Mouse (Mus musculus) hindbrain, embryonic 16.5 days (tissue): Measurements from ENCODE around the gene Uox. TPM values are rescaled to one million over a fixed set of nuclear protein-coding genes. Genes with fewer than 3 reads are reported as not detected.

Source experiments
- ATAC-seq: fragments of 200-750 bp; cut with Nextera tagmentation; 2 replicates; pipeline ENCODE4 v1.8.0; 2017; ENCODE audit warnings: moderate TSS enrichment, moderate library complexity
- H3K27ac ChIP-seq: fragments of 300-500 bp; sonication (generic); 2 replicates; pipeline ENCODE4 v1.5.1; 2014; ENCODE audit warnings: low read depth, mild to moderate bottlenecking, control low read depth, low read length, moderate library complexity
- H3K27me3 ChIP-seq: fragments of 300-500 bp; sonication (generic); replicated peaks from 2 replicates; pipeline ENCODE4 v1.6.1; 2014; ENCODE audit warnings: low read length; ENCODE audit not compliant: control insufficient read depth, insufficient read depth
- H3K36me3 ChIP-seq: fragments of 300-500 bp; sonication (generic); 2 replicates; pipeline ENCODE4 v1.6.1; 2014; ENCODE audit warnings: mild to moderate bottlenecking, low read length, moderate library complexity, mixed read lengths; ENCODE audit not compliant: control insufficient read depth, insufficient read depth
- H3K4me1 ChIP-seq: fragments of 300-500 bp; sonication (generic); 2 replicates; pipeline ENCODE4 v1.6.1; 2014; ENCODE audit warnings: low read depth, low read length; ENCODE audit not compliant: control insufficient read depth, insufficient read depth
- H3K4me2 ChIP-seq: fragments of 300-500 bp; sonication (generic); 2 replicates; pipeline ENCODE4 v1.6.1; 2014; ENCODE audit warnings: mild to moderate bottlenecking, low read length, control low read depth, moderate library complexity
- H3K4me3 ChIP-seq: fragments of 300-500 bp; sonication (generic); 2 replicates; pipeline ENCODE4 v1.5.1; 2014; ENCODE audit warnings: mild to moderate bottlenecking, low read length, control low read depth, moderate library complexity
- H3K9ac ChIP-seq: fragments of 300-500 bp; sonication (generic); 2 replicates; pipeline ENCODE4 v1.6.1; 2014; ENCODE audit warnings: low read depth, mild to moderate bottlenecking, control low read depth, low read length, moderate library complexity
- H3K9me3 ChIP-seq: fragments of 300-500 bp; sonication (generic); 2 replicates; pipeline ENCODE4 v1.6.1; 2014; ENCODE audit warnings: mild to moderate bottlenecking, low read length, moderate library complexity; ENCODE audit not compliant: control insufficient read depth
- WGBS: fragments of 180-500 bp; shearing (Covaris S2); extraction: QIAGEN DNeasy Blood & Tissue Kit; methylation state at CpG from one replicate; pipeline ENCODE4 v1.1.7; 2014; 5-methylcytosine and 5-hydroxymethylcytosine counted together
- polyA plus RNA-seq: library from polyadenylated mRNA; unstranded; fragments of >200 nt; fragmentation: Nextera tagmentation; extraction: Ambion mirVana; gene quantifications from 2 replicates; pipeline ENCODE4 v1.2.1, GENCODE M21; 2015

Uox gene
- polyA plus RNA-seq, 1 experiment from 2014 or later: not detected

DNA sequence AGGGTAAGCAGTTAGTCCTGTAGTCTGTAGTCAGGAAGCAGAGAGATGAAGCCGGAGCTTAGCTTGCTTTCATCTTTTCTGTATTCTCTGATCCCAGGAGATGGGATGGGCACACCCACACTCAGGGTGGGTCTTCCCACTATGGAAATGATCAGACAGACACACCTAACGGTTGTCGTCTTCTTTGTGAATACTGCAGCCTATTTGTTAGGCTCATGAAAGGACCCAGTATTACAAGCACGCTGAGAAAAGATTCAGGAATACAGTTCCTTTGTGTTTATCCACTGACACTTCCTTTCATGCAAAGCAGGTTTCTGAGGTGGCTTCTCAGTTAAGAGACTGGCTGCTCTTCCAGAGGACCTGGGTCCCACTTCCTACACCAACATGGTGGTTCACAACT lies 41.0 kb downstream of the Uox start:
- Histone ChIP-seq H3K36me3 (no peaks in the 10 kb centered on the region), H3K4me2 (no peak overlapping the region), H3K27me3 (no peaks in the 10 kb centered on the region), H3K27ac (no peak overlapping the region), H3K9ac (no peak overlapping the region), H3K4me3 (no peak overlapping the region), H3K9me3 (no peaks in the 10 kb centered on the region), H3K4me1 (peaks cover 4% of the 10 kb centered on the region; the same call in 1 of the 2 replicates)
- 65% methylated on average over 4 of the region's 4 CpGs for WGBS
- ATAC-seq: no peak

DNA sequence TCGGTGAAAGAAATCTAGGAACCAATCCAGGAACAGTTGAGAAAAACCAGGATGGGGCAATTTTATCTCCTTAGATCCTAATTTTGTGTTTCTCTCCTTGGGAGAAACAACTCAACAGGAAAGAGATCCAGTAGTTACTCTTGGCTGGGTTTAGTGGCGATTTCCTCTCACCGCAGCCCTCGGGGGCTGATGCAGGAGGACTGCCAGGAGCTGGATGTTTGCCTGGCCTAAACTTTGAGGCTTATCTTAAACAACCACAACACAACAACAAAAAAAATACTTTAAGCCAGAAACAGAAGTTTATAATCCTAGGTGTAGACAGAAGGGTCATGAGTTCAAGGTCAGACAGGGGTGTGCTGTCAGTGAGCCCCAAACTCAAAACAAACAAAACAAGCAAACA lies 41.6 kb downstream of the Uox start:
- peaks cover 4% of the 10 kb centered on the region; the same call in 1 of the 2 replicates for H3K4me1 ChIP-seq
- no peaks in the 10 kb centered on the region for H3K9me3 ChIP-seq
- no peak overlapping the region for H3K27ac ChIP-seq
- no peaks in the 10 kb centered on the region for H3K36me3 ChIP-seq
- no peak overlapping the region for H3K9ac ChIP-seq
- no peaks in the 10 kb centered on the region for H3K27me3 ChIP-seq
- no peak for ATAC-seq
- H3K4me2 ChIP-seq: no peak overlapping the region
- no peak overlapping the region for H3K4me3 ChIP-seq
- 73% methylated on average over 4 of the region's 4 CpGs for WGBS

GRCm38 (mm10) chr3:146615496-146615895 lies 45.3 kb downstream of the Uox start, which contains the start of gene Dnase2b:
TSS of gene Dnase2b (minus strand) at chr3:146615596.
- 93% methylated on average over 4 of the region's 4 CpGs for WGBS
- Histone ChIP-seq H3K27me3 (no peaks in the 10 kb centered on the region), H3K4me2 (no peak within 1 kb of the TSS), H3K36me3 (no peaks in the 10 kb centered on the region), H3K9me3 (no peaks in the 10 kb centered on the region), H3K4me1 (no peaks in the 10 kb centered on the region), H3K4me3 (no peak within 1 kb of the TSS), H3K27ac (no peak within 1 kb of the TSS), H3K9ac (no peak within 1 kb of the TSS)
- no peak for ATAC-seq

GRCm38 (mm10) chr3:146616533-146617283 lies 46.5 kb downstream of the Uox start:
- ATAC-seq: no peak
- Histone ChIP-seq H3K27ac (no peak overlapping the region), H3K36me3 (no peaks in the 10 kb centered on the region), H3K4me3 (no peak overlapping the region), H3K4me1 (no peaks in the 10 kb centered on the region), H3K4me2 (no peak overlapping the region), H3K27me3 (no peaks in the 10 kb centered on the region), H3K9ac (no peak overlapping the region), H3K9me3 (no peaks in the 10 kb centered on the region)
- WGBS: 83% methylated on average over 5 of the region's 5 CpGs

DNA sequence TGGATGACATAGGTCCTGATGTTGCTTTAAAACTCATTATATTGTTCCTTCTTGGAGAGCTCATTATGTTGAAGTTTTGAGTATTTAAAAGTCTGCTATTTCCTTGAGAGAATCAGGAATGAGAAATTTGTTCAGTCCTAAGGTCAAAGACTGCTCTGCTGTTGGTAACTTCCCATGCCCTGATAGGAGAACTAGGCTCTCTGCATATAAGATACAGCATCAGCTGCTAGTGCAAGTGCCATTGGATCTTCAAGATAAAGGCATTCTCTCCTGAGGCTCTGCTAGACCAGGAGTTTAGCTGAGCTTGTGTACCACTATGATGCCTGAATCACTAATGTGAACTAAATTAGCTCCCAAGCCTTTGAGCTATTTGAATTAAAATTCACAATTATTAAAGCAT lies 47.7 kb downstream of the Uox start:
- H3K9ac ChIP-seq: no peak overlapping the region
- H3K36me3 ChIP-seq: no peaks in the 10 kb centered on the region
- no peaks in the 10 kb centered on the region for H3K9me3 ChIP-seq
- H3K27me3 ChIP-seq: no peaks in the 10 kb centered on the region
- no peak overlapping the region for H3K4me3 ChIP-seq
- H3K27ac ChIP-seq: no peak overlapping the region
- H3K4me2 ChIP-seq: no peak overlapping the region
- no peak for ATAC-seq
- no peaks in the 10 kb centered on the region for H3K4me1 ChIP-seq

DNA sequence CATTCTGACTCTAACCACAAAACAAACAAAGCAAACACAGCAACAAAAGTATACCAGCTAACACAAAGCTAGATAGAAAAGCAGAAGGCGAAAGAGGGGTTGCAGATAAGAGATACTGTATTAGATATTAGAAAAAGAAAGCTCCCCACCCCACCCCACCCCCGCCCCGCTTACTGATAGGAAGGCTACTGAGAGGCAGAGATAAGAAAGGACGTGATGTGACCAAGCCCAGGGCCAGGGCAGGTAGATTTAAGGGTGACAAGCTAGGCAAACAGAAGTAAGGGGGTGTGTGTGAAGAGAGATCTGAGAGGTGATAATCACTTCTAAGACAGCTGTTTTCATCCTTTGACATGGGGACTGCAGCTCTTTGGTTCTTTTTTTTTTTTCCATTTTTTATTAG lies 48.1 kb downstream of the Uox start:
- Histone ChIP-seq H3K4me1 (no peaks in the 10 kb centered on the region), H3K27ac (no peak overlapping the region), H3K4me2 (no peak overlapping the region), H3K4me3 (no peak overlapping the region), H3K9me3 (no peaks in the 10 kb centered on the region), H3K36me3 (no peaks in the 10 kb centered on the region), H3K9ac (no peak overlapping the region), H3K27me3 (no peaks in the 10 kb centered on the region)
- WGBS: 82% methylated on average over 4 of the region's 4 CpGs
- no peak for ATAC-seq

DNA sequence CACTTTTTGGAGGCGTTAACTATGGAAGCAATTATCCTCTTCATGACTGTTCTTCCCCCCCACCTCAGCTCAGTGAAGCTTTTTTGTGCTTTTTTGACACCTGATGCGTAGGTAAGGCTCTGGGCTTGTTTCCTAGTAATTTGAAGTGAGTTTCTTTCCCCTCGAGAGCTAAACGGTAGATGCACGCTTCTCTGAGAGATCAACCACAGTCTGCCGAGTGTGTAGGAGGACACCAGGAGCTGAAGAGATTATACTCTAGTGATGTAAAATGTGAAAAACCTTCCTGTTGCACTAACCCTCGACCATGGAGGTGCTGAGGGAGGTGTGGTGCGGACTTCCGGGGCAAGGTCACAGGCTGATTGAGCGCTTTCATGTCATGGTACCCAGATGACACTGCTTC lies 49.9 kb downstream of the Uox start:
- H3K4me3 ChIP-seq: no peak overlapping the region
- 89% methylated on average over 10 of the region's 10 CpGs for WGBS

GRCm38 (mm10) chr3:146620555-146621249 lies 50.5 kb downstream of the Uox start:
- no peak overlapping the region for H3K9ac ChIP-seq
- no peaks in the 10 kb centered on the region for H3K27me3 ChIP-seq
- peak; percentile 64 for ATAC-seq
- H3K4me1 ChIP-seq: no peaks in the 10 kb centered on the region
- H3K36me3 ChIP-seq: no peaks in the 10 kb centered on the region
- WGBS: 74% methylated on average over 14 of the region's 14 CpGs
- H3K4me3 ChIP-seq: no peak overlapping the region
- no peak overlapping the region for H3K27ac ChIP-seq
- no peaks in the 10 kb centered on the region for H3K9me3 ChIP-seq
- no peak overlapping the region for H3K4me2 ChIP-seq

More for the DNA sequence above, 49.9 kb downstream of the Uox start:
- no peaks in the 10 kb centered on the region for H3K36me3 ChIP-seq
- H3K9ac ChIP-seq: no peak overlapping the region
- no peak overlapping the region for H3K27ac ChIP-seq
- ATAC-seq: 0 out of 2 replicates have a peak, but pooled peaks have one; percentile 11
- H3K4me2 ChIP-seq: no peak overlapping the region
- H3K4me1 ChIP-seq: no peaks in the 10 kb centered on the region
- no peaks in the 10 kb centered on the region for H3K9me3 ChIP-seq
- H3K27me3 ChIP-seq: no peaks in the 10 kb centered on the region

DNA sequence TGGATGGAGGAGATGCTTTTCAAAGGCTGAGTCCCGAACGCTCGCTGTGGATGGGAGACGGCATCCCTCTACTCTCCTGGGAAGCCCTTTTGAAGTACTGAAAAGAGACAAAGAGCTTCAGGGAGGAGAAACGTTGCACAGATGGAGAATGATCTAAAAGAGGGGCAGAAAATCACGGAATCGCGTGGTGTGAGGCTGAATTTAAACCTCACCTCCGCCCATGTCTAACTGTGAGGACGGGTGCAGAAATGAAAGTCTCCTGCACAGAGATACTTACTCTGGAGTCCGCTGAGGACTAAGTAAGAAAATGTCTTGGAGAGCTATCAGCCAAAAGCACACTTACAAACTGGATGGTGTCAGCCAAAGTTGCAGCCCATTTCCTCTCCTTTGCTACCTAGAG lies 51.7 kb downstream of the Uox start:
- no peaks in the 10 kb centered on the region for H3K4me1 ChIP-seq
- no peak overlapping the region for H3K9ac ChIP-seq
- H3K4me2 ChIP-seq: no peak overlapping the region
- no peaks in the 10 kb centered on the region for H3K9me3 ChIP-seq
- H3K4me3 ChIP-seq: no peak overlapping the region
- WGBS: 84% methylated on average over 11 of the region's 11 CpGs
- ATAC-seq: no peak
- no peaks in the 10 kb centered on the region for H3K27me3 ChIP-seq
- H3K27ac ChIP-seq: no peak overlapping the region
- no peaks in the 10 kb centered on the region for H3K36me3 ChIP-seq
